Mouse (Mus musculus): ENCODE results near the gene Dctpp1. TPM values are rescaled to one million over a fixed set of nuclear protein-coding genes. Genes with fewer than 3 reads are reported as not detected.

Dctpp1 gene
- total RNA-seq (2021) = 10 to 100 TPM; 26.5 to 28.7 TPM
- long read RNA-seq, experiment 1, transcript Dctpp1-201 (3 exons, 676 nt) = major isoform, 63 of 67 reads
- long read RNA-seq, experiment 1, partial matches to known transcripts = 3 of 67 reads
- long read RNA-seq, experiment 1, other reads (novel, unspliced or antisense) = 1 of 67 reads
- long read RNA-seq, experiment 2, transcript Dctpp1-201 (3 exons, 676 nt) = major isoform, 39 of 39 reads
- long read RNA-seq, experiment 2, partial matches to known transcripts = 0 of 39 reads
- long read RNA-seq, experiment 2, other reads (novel, unspliced or antisense) = 0 of 39 reads

DNA sequence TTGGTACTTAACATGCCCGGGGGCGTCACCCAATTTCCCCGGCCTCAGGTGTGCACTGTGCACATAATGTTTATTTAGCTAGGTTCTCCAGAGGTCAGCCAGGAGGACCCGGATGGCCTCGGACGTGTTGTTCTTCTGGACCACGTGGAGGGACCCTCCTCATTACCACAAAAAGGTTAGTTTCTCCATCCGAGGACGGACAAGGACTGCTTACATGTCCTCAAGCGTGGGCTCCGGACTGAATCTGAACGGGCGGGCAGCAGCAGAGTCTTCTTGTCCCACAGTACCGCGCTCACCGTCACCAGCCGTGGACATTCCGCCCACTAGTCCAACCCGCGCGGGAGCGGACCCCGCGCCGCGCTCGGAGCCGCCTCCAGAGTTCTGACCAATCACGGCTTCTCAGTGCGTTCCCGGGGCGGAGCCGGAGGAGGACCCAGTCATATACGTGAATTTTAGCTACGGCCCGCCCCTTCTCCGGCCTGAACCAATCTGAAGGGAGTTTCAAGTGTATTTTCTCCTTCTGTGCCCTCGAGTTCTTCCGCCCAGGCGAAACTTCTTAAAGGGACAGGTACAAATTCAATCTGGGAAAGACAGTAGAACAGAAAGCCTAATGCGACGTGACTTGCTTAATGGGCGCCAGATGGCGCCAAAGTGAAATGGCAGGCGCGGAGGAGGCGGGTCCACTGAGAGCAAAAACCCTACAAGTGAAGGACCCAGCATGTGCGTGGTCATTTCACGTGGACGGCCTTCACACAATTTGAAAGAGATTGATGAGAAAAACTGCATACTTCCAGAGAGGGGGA is at the start of gene Dctpp1:
Dctpp1 (minus strand) TSS at position 401 of the 803 bp plus-strand sequence.
- peak; percentile 98 for DNase-seq

- no peak for DNase-seq
These were observed 49.4 kb upstream of the Dctpp1 start for GRCm38 (mm10) chr7:127309951-127310350.

DNA sequence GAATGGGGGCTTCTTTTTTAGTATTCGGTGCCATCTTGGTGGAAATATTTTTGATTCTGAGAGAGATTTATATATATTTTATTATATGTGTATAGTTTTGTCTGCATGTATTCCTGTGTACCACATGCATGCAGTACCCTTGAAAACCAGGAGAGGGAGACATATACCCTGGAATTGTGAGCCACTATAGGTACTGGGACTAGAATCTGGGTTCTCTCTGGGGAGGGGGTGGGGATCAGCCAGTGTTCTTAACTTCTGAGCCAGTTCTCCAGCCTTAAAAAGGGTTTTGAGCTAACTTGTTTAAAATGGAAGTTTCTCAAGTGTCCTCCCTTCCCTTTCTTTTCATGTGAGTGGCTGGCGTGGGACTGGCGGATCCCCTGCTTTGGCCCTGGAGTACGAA is 48.4 kb upstream of the Dctpp1 start:
- no peak for DNase-seq

DNA sequence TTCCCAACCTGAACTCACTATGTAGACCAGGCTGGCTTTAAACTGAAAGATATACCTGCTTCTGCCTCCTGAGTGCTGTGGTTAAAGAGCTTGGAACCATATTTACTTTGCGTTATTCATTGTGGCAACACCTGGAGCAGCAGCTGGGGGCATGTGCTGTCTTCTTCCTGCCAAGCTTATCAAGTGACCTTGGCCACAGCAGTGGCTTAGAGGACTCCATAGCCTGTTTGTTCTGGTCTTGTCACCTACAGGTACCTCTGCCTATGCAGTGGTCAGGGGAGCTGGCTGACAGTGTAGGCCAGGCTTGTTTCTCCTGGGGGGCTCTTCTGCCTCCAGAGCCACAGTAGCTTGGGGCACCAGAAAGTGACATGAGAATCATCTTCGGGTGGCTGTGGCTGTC is 47.9 kb upstream of the Dctpp1 start:
- no peak for DNase-seq

GRCm38 (mm10) chr7:127297586-127298193 is 37.2 kb upstream of the Dctpp1 start:
- no peak for DNase-seq

- no peak for DNase-seq
These were observed 36.5 kb upstream of the Dctpp1 start for GRCm38 (mm10) chr7:127296786-127297555.

DNA sequence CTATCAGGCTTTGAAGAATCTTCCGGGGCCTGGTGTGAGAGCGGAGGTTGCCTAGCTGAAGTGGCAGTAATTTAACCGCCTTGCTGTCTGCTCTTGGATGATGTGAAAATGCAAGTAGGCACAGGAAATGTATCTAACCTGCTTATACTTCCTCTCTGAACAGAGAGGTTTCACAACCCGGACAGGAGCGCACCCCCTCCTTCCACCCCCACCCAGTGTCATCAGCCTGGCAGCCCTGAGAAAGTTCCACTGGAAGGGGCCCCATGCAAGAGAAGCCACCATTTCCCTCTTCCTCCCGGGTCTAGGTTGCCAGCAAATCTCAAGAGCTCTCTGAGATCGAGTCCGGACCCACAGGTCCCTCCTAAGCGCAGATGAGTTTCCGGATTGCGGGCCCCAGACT is 35.6 kb upstream of the Dctpp1 start, which contains the start of gene Itgal:
Itgal (plus strand) TSS at position 163 of the 400 bp plus-strand sequence.
- no peak for DNase-seq

- no peak for DNase-seq
These were observed 29.6 kb upstream of the Dctpp1 start for GRCm38 (mm10) chr7:127290142-127290541.

- DNase-seq = no peak
These were observed 28.8 kb upstream of the Dctpp1 start for GRCm38 (mm10) chr7:127289306-127289705.

DNA sequence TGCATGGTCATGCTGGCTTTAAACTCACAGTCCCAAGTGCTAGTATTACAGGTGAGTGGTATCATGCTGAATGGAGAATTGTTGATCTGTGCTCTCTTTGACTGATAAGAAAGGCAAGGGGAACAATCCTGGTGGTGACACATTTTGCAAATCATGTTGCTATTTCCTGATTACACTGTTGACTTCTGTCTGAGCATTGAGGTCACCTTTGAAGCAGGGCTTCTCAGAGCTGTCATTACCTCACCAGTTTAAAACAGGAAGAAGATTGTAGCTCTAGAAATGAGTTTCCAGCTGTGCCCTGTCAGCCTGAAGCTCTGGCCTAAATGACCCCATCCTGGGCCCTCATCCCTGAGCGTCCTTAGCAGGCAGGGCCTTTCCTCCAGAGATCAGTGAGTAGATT is 27.4 kb upstream of the Dctpp1 start:
- DNase-seq = no peak

DNA sequence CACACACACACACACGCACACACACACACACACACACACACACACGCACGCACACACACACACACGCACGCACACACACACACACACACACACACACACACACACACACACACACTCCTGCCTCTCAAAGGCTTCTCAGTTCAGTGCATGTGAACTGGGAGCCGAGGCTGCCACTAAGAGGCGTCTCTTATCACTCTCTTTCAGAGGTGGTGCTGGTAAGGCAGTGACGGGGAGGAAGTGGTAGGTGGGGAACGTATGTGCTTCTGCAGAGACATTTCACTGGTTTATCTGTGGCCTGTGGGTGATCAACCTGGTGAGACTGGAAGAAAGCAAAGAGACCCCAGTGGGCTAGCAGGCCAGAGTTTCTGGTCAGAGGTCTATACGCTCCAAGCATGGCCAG is 24.6 kb upstream of the Dctpp1 start:
- DNase-seq = no peak

DNA sequence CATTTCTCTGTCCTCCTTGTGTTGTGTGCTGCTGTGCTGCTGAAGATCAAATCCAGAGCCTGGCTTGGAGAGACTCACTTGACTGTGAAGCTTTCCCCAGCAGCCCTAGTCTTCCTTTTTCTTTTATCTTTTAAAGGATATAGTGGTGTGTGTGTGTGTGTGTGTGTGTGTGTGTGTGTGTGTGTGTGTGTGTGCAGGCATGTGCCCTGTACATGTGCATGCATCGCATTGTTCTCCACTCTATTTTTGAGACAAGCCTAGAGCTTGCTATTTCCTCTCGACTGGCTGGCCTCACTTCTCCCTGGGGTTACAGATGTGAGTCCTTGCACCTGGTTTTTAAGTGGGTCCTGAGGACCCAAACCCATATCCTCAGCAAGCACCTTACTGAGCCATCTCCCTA is 21.7 kb upstream of the Dctpp1 start:
- no peak for DNase-seq

DNA sequence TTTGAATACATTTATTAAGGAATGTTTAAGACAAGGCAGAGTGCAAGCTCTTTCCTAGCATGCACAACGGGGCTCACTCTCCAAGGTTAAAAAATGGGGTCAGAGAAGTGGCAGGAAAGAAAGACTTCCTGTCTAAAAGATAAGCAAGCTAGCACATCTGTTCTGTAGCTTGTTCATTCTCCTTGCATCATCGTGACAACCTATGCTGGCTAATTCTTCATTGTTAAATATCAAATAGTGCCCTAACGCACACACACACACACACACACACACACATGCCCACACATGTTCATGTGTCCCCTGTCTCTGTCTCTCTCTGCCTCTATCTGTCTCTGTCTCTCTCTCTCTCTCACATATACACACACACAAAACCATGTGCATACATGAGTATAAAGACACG is 20.6 kb upstream of the Dctpp1 start:
- no peak for DNase-seq

DNA sequence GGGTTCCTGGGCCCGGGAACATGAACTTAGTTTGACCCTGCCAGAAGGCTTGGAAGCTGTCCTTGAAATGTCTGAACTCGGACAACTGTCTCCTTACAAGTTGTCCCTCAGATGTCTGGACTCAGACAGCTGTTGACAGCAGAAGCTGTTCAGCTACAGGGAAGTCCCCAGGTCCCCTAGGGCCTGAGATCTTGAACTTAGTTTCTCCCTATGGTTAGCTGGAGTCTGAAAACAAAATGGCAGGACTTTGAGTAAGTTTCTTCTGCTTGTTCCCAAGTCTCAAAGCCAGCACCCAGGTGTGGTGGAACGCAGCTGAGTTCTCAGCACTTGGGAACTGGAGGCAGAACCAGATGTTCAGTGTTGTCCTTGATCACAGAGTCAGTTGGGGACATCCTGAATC is 19.6 kb upstream of the Dctpp1 start:
- no peak for DNase-seq

DNA sequence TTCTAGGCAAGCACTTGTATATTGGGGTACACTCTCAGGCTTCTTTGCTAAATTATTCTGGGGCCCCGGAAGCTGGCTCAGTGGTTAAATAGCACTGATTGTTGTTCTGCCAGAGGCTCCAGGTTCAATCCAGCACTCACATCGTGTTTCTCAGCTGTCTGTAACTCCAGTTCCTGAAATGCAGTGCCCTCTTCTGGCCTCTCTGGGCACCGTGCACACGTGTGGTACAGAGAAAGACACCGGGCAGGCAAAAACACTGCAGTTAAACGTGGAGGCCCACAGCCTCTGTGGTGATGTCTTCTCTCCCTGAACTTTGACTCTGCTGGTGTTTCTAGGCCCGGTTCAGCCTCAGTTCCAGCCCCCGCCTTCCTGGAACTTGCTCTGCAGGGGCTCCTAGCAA is 17.8 kb upstream of the Dctpp1 start:
- no peak for DNase-seq

GRCm38 (mm10) chr7:127276519-127276961 is 16.0 kb upstream of the Dctpp1 start:
- no peak for DNase-seq

DNA sequence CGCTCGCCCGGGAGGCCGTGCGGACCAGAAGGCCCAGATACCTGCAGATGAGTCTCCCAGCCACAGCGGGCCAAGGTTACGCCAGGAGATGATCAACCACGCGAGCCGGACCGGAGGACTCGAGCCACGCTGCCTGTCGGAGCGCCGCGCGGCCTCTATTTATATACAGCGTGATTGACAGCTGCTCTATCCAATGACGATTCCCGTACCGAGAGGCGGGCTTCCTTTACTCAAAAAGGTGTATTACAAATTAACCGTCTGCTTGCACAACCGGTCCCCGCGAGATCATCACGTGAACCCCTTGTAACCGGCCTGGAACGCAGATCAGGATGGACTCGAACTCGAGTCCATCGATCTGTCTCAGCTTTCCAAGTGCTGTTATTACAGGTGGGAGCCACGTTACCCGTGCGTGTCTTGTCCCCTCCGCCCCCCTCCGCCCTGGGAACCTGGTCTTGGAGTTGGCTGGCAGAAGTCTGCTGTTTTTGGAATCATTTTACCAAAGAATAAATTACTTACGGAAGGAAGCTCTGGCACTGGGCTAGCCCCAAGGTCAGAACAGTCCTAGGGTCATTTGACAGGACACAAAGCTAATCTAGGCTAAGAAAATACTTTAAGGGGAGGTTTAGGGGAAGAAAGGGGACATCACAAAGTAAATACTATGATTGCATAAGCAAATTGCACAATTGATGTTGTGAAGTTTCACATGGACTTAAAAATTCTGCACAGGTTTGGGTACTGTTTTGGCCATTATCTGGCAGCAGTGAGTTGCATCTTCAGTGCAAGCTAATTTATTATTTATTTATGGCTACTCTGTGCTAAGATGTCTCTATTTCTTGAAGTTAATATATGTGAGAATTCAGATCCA is 13.6 kb upstream of the Dctpp1 start, which contains the start of gene Sephs2:
Sephs2 (minus strand) TSS at position 131 of the 865 bp plus-strand sequence.
- peak; percentile 90 for DNase-seq

DNA sequence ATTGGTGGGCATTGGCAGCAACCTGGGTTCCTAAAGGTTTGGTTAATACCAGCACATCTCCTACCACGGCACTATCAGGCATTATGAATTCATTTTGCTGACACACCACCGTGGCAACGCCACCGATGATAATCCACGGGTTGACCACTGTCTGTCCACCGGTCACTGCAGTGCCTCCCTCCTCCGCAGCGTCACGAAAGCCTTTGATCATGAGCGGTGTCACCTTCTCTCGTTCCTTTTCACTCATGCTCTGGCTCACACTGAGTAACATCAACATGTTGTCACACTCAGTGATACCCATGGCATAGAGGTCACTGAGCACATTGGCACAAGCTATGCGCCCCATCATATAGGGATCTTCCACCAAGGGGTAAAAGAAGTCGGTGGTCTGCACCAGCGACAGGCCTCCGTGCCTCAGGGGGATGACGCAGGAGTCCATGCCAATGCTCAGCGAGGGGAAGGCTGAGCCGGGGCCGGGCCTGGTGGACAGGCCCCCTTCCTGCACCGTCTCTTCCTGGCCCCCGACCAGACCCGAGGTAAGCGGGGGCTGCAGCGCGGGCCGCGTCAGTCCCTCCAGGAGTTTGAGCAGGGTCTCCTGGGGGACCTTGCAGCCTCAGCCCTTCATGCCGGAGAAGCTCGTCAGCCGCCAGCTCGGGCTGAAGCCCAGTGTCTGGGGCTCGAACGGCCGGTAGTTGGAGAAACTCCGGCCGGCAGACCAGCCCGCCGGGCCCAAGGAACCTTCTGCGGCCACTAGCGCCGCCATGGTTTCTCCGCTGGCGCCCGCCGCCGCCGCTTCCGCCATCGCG is 12.8 kb upstream of the Dctpp1 start:
- no peak for DNase-seq

DNA sequence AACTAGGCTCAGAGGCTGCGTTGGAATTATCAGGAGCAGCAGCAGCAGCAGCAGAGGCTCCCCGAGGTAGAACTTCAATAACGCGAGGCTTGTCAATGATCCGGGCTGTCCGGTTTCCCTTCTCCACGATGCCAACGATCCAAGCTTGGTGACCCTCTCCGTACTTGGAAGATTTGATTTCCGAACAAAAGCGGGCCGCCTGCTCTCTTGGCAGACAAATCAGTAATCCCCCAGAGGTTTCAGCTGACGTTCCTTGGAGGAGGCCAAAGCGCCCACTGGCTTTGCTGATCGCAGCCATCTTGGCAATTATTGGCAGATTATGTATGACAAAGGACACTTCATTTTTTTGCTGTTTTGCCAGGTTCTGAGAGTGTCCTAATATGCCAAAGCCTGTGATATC is 12.1 kb upstream of the Dctpp1 start:
- no peak for DNase-seq

DNA sequence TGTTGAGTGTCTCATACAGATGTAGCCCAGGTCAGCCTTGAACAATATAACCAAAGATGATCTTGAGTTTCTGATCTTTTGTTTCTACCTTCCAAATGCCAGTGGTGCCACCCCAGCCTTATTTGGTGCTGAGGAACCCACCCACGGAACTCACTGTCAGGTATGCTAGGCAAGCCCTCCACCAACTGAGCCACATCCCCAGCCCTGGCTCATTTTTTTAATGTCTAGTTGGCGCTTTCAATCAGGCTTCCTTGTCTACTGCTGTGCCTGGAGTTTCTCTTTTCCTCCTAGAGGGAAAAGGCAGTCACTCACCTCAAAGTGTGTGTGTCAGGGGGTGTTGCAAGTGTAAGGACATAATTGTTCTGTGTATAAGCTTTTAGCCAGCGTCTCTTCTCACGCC is 10.6 kb upstream of the Dctpp1 start:
- no peak for DNase-seq
